Mouse (Mus musculus) forebrain, postnatal 0 days (tissue): ENCODE measurements around the gene Rpl38. TPM values are rescaled to one million over a fixed set of nuclear protein-coding genes. Genes with fewer than 3 reads are reported as not detected.

Experiments
- ATAC-seq: fragments of 200-750 bp; cut with Nextera tagmentation; 2 replicates; pipeline ENCODE4 v1.8.0; 2017; ENCODE audit warnings: mild to moderate bottlenecking, moderate library complexity
- DNase-seq: peaks from one replicate; pipeline ENCODE4 v3.0.0-alpha.2; 2015
- H3K27ac ChIP-seq: fragments of 300-500 bp; sonication (generic); 2 replicates; pipeline ENCODE4 v1.5.1; 2014; ENCODE audit warnings: low read depth, mild to moderate bottlenecking, antibody characterized with exemption, low read length, moderate library complexity, mixed read lengths
- H3K27me3 ChIP-seq: fragments of 300-500 bp; sonication (generic); 2 replicates; pipeline ENCODE4 v1.6.1; 2014; ENCODE audit warnings: mild to moderate bottlenecking, low read length, mixed read lengths; ENCODE audit not compliant: insufficient read depth
- H3K36me3 ChIP-seq: fragments of 300-500 bp; sonication (generic); 2 replicates; pipeline ENCODE4 v1.6.1; 2014; ENCODE audit warnings: mild to moderate bottlenecking, moderate library complexity; ENCODE audit not compliant: insufficient read depth
- H3K4me1 ChIP-seq: fragments of 300-500 bp; sonication (generic); 2 replicates; pipeline ENCODE4 v1.6.1; 2014; ENCODE audit warnings: antibody characterized with exemption; ENCODE audit not compliant: insufficient read depth
- H3K4me2 ChIP-seq: fragments of 300-500 bp; sonication (generic); 2 replicates; pipeline ENCODE4 v1.6.1; 2014; ENCODE audit warnings: low read depth, mild to moderate bottlenecking, moderate library complexity
- H3K4me3 ChIP-seq: fragments of 300-500 bp; sonication (generic); 2 replicates; pipeline ENCODE4 v1.5.1; 2014; ENCODE audit warnings: low read depth, low read length, mixed read lengths
- H3K9ac ChIP-seq: fragments of 300-500 bp; sonication (generic); 2 replicates; pipeline ENCODE4 v1.6.1; 2014; ENCODE audit warnings: mild to moderate bottlenecking
- H3K9me3 ChIP-seq: fragments of 300-500 bp; sonication (generic); 2 replicates; pipeline ENCODE4 v1.6.1; 2016; ENCODE audit warnings: low read length
- CTCF ChIP-seq: sonication (generic); IDR thresholded peaks from 2 replicates; pipeline ENCODE4 v1.5.1; 2016; ENCODE audit warnings: antibody characterized with exemption, control low read depth, low read depth
- WGBS: fragments of 180-500 bp; shearing (Covaris S2); extraction: QIAGEN DNeasy Blood & Tissue Kit; methylation state at CpG from one replicate; pipeline ENCODE4 v1.1.7; 2014; 5-methylcytosine and 5-hydroxymethylcytosine counted together
- polyA plus RNA-seq: library from polyadenylated mRNA; unstranded; fragments of >200 nt; fragmentation: Nextera tagmentation; extraction: Ambion mirVana; gene quantifications from 2 replicates; pipeline ENCODE4 v1.2.1, GENCODE M21; 2015
- total RNA-seq: library from RNA; depleted of rRNA; stranded (reverse); fragments of >200 nt; gene quantifications from 2 replicates; pipeline ENCODE4 v1.2.3, GENCODE M21; 2014

Gene Rpl38
- total and polyA plus RNA-seq, 2 experiments from 2014 or later: 1,003 to 1,173 TPM

DNA sequence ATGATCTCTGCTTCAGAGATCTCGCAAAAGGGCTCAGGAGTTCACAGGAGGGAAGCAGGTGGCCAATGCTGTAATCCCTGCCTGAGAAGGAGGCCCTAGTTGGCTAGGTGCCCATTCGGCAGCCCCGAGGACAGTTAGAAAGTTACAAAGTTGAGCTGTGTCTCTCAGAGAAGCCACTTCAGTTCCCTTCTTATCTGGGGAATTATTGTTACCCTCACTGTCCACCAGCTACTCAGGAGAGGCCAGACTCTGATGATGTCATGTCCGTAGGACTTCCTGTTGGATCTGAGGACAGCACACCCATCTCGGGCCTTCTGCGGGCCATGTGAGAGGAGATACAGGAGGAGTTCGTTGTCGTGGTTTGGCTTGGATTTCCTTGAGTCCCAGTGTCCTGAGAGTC lies 11.3 kb downstream of the Rpl38 start:
- Histone ChIP-seq H3K9ac (no peak overlapping the region), H3K9me3 (no peaks in the 10 kb centered on the region), H3K36me3 (no peaks in the 10 kb centered on the region), H3K27me3 (no peaks in the 10 kb centered on the region), H3K4me1 (no peaks in the 10 kb centered on the region; the same call in 1 of the 2 replicates), H3K4me2 (no peak overlapping the region), H3K4me3 (no peak overlapping the region), H3K27ac (no peak overlapping the region)
- DNase-seq (no peak), ATAC-seq (no peak)
- TF ChIP-seq CTCF: no peak
- 68% methylated on average over 8 of the region's 8 CpGs for WGBS

DNA sequence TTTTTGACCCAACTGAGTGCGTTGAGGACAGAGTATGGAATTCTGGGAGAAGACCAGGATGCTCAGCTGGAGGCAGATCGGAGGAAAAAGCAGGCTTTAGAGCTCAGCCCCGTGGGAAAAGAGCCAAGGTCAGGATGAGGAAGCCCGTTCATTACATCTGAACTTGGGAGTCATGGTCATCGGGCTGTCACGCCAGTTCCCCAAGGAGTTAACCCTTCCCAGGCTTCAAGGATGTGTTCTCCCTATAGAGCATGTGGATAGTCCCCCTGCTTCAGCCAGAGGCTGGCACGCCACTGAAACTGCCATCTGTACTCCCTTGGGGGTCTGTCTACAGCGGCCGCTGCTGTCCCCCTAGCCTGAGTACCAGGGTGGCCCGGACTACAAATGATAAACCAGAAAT lies 12.0 kb downstream of the Rpl38 start:
- Histone ChIP-seq H3K27ac (no peak overlapping the region), H3K9ac (no peak overlapping the region), H3K9me3 (no peaks in the 10 kb centered on the region), H3K4me1 (no peaks in the 10 kb centered on the region; the same call in 1 of the 2 replicates), H3K4me2 (no peak overlapping the region), H3K4me3 (no peak overlapping the region), H3K36me3 (no peaks in the 10 kb centered on the region), H3K27me3 (no peaks in the 10 kb centered on the region)
- ATAC-seq (no peak), DNase-seq (no peak)
- TF ChIP-seq CTCF: no peak
- 59% methylated on average over 10 of the region's 10 CpGs for WGBS

DNA sequence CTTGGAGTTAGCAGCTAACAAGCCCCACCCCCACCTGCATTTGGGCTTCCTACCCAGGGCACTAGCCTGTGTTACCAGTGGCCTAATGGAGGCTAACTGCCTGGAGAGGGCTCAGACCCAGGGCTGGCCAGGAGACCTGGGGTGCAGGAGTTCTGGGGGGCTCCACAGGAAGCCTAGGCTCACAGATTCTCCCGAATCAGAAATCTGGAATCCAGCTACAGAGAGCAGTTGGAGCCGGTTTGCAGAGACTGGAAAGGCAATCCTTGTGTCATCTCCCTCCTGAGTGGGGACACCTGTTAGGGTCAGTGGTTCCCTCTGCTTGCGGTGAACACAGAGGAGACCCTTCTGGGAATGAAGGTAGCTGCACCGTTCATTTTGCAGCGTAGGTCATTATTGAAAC lies 12.7 kb downstream of the Rpl38 start:
- ATAC-seq: no peak
- 68% methylated on average over 5 of the region's 5 CpGs for WGBS
- H3K27me3 ChIP-seq: no peaks in the 10 kb centered on the region
- DNase-seq: no peak
- no peak overlapping the region for H3K4me2 ChIP-seq
- no peaks in the 10 kb centered on the region for H3K4me1 ChIP-seq
- no peaks in the 10 kb centered on the region for H3K9me3 ChIP-seq
- no peaks in the 10 kb centered on the region for H3K36me3 ChIP-seq
- no peak for TF ChIP-seq CTCF
- no peak overlapping the region for H3K4me3 ChIP-seq
- H3K9ac ChIP-seq: no peak overlapping the region
- H3K27ac ChIP-seq: no peak overlapping the region

DNA sequence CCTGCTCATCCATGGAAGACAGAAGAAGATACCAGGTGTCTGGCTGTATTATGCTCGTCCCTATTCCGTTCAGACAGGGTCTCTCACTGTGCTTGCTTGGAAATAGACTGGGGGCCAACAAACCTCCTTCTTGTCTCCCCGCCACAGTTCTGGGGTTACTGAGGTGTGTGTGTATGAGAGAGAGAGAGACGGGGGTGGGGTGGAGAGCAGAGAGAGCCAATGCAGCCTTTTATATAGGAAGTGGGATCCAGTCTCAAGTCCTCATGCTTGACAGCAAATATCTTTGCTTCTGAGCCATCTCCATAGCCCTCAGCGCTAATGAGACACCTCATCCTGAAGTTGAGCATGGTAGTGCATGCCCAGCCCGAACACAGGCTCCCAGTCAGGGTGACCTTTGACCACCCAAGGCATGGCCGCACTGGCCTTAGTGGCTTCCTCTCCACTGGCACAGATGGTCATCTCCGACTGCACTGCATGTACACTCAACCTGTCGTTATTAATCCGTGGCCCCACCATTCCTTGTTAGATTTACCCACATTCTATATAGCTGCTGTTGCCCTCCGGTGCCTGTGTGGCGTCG lies 14.1 kb downstream of the Rpl38 start:
- Histone ChIP-seq H3K36me3 (no peaks in the 10 kb centered on the region), H3K4me3 (no peak overlapping the region), H3K9me3 (no peaks in the 10 kb centered on the region), H3K27ac (no peak overlapping the region), H3K4me1 (no peaks in the 10 kb centered on the region), H3K27me3 (no peaks in the 10 kb centered on the region), H3K4me2 (no peak overlapping the region), H3K9ac (no peak overlapping the region)
- TF ChIP-seq CTCF: no peak
- WGBS: 96% methylated on average over 13 of the region's 13 CpGs
- ATAC-seq (no peak), DNase-seq (no peak)

DNA sequence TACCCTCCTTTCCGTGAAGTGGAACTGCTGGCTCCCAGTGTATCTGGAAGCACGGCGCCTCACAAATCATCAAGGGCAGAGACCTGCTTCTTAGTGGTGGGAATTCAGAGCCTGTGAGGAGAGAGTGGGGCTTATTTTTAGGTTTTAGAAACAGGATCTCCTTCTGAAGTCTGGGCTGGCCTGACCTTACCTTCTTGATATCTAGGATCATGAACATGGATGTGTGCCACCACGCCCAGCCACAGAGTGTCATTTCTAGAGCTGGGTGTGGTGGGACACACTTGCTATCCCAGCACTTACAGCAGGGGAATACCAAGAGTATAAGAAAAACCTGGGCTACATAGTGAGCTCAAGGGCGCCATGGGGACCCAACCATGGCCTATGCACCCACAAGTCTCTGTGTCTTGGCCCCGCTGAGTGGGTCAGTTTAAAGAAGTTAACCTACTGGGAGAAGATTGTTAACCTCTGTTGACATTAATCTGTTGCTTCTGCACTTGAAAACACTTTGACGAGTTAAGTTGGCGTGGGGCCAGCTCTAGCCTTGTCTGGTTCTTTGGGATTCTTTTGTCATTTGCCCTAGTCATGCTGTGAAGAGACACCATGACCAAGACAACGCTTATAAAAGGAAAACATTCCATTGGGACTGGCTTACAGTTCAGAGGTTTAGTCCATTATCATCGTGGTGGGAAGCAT lies 14.9 kb downstream of the Rpl38 start:
- H3K4me3 ChIP-seq: no peak overlapping the region

DNA sequence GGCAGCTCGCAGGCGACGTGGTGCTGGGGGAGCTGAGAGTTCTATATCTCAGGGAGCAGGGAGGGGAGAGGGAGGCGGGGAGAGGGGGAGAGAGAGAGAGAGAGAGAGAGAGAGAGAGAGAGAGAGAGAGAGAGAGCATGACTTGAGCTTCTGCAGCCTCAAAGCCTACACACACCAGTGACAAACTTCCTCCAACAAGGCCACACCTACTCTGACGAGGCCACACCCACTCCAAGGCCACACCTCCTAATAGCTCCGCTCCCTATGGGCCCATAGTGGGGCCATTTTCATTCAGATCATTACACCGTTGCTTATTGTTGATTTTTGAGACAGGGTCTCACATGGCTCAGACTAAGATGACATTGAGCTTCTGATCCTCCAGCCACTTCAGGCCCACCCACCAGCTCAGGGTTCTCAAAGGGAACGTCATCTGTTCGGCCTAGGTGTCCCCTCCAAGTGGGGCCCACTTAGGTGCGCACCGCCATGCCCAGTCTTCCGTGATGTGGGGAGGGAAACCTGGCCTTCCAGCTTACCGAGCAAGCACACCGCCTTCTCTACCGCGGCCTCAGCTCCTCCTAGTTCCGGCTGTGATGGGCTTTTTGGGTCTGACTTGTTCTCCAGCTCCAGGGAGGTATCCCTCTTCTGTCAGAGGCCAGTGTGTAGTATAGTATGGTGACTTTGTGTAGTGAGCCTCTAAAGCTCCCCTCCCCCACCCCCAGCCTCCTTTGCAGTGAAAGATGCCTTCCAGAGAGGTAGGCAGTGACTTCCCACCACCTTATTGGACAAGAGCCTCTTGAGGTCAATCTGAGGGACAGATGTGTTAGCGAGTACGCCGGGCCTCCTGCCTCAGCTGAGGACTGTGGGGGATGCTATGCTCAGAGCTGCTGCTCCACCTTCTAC lies 15.6 kb downstream of the Rpl38 start:
- ATAC-seq: no peak
- H3K27me3 ChIP-seq: no peaks in the 10 kb centered on the region

More for the DNA sequence above, 14.9 kb downstream of the Rpl38 start:
- ATAC-seq (no peak), DNase-seq (no peak)
- Histone ChIP-seq H3K9me3 (no peaks in the 10 kb centered on the region), H3K4me2 (no peak overlapping the region), H3K9ac (no peak overlapping the region), H3K4me1 (no peaks in the 10 kb centered on the region), H3K36me3 (no peaks in the 10 kb centered on the region), H3K27me3 (no peaks in the 10 kb centered on the region), H3K27ac (no peak overlapping the region)
- TF ChIP-seq CTCF: no peak
- WGBS: 83% methylated on average over 10 of the region's 10 CpGs

More for the DNA sequence above, 15.6 kb downstream of the Rpl38 start:
- Histone ChIP-seq H3K9me3 (no peaks in the 10 kb centered on the region), H3K9ac (no peak overlapping the region), H3K27ac (no peak overlapping the region), H3K36me3 (no peaks in the 10 kb centered on the region), H3K4me3 (no peak overlapping the region), H3K4me1 (no peaks in the 10 kb centered on the region), H3K4me2 (no peak overlapping the region)
- 76% methylated on average over 19 of the region's 20 CpGs for WGBS
- no peak for TF ChIP-seq CTCF
- no peak for DNase-seq
